Mouse (Mus musculus) midbrain, embryonic 13.5 days (tissue): Measurements from ENCODE around the gene Fam19a1. TPM values are rescaled to one million over a fixed set of nuclear protein-coding genes. Genes with fewer than 3 reads are reported as not detected.
"Not testable (repeated sequence)": the region's sequence is repeated elsewhere in the genome, so short reads cannot be mapped to it uniquely, and the experiment has no call there.

Experiments
- ATAC-seq: fragments of 200-750 bp; cut with Nextera tagmentation; 2 replicates; pipeline ENCODE4 v1.8.0; 2017; ENCODE audit warnings: mild to moderate bottlenecking, moderate TSS enrichment, moderate library complexity
- H3K27ac ChIP-seq: fragments of 300-500 bp; sonication (generic); 2 replicates; pipeline ENCODE4 v1.5.1; 2015; ENCODE audit warnings: inconsistent platforms, mild to moderate bottlenecking, moderate library complexity
- H3K27me3 ChIP-seq: fragments of 300-500 bp; sonication (generic); 2 replicates; pipeline ENCODE4 v1.6.1; 2015; ENCODE audit warnings: mild to moderate bottlenecking, inconsistent platforms
- H3K36me3 ChIP-seq: fragments of 300-500 bp; sonication (generic); 2 replicates; pipeline ENCODE4 v1.6.1; 2015; ENCODE audit warnings: mild to moderate bottlenecking, inconsistent platforms
- H3K4me1 ChIP-seq: fragments of 300-500 bp; sonication (generic); replicated peaks from 2 replicates; pipeline ENCODE4 v1.6.1; 2015; ENCODE audit warnings: inconsistent platforms
- H3K4me2 ChIP-seq: fragments of 300-500 bp; sonication (generic); replicated peaks from 2 replicates; pipeline ENCODE4 v1.6.1; 2015; ENCODE audit warnings: moderate library complexity, mild to moderate bottlenecking, inconsistent platforms
- H3K4me3 ChIP-seq: fragments of 300-500 bp; sonication (generic); replicated peaks from 2 replicates; pipeline ENCODE4 v1.5.1; 2015; ENCODE audit warnings: mild to moderate bottlenecking, inconsistent platforms
- H3K9ac ChIP-seq: fragments of 300-500 bp; sonication (generic); replicated peaks from 2 replicates; pipeline ENCODE4 v1.6.1; 2015; ENCODE audit warnings: mild to moderate bottlenecking, inconsistent platforms
- H3K9me3 ChIP-seq: fragments of 300-500 bp; sonication (generic); 2 replicates; pipeline ENCODE4 v1.6.1; 2016; ENCODE audit warnings: mild to moderate bottlenecking, inconsistent platforms
- WGBS: fragments of 180-500 bp; shearing (Covaris S2); methylation state at CpG from one replicate; pipeline ENCODE4 v1.1.7; 2015; 5-methylcytosine and 5-hydroxymethylcytosine counted together
- polyA plus RNA-seq: library from polyadenylated mRNA; unstranded; fragments of >200 nt; fragmentation: Nextera tagmentation; extraction: Ambion mirVana; gene quantifications from 2 replicates; pipeline ENCODE4 v1.2.1, GENCODE M21; 2015

Fam19a1 gene
- polyA plus RNA-seq, 1 experiment from 2014 or later, result 11.7 TPM

DNA sequence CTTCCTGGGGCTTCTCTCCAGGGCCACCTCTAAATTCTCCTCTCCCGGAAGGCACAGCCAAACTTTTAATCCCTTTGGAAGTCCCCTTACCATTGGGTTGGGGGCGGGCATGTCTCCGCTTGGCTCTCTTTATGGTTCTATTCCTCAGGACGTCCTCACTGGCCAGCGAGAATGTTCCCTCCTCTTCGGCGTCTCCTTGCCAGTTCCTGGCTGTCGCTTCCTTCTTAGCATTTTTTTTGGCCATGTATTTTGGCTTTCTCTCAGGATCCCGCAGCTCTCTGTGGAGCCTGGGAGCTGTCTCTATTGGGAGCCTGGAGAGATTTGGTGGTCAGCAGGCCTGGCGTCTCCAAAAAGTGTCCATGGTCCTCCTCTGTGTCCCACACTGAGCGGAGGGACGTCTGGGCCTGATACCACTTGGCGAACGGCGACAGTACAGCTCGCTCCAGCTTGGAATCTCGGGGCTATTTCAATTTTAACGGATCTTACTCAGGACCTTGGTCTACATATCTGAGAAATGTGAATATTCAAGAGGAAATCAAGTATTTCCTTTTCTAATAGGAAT lies 52.9 kb downstream of the Fam19a1 start, which contains the start of gene 1700123L14Rik:
1700123L14Rik (minus strand) TSS at position 426 of the 562 bp plus-strand sequence.
- Histone ChIP-seq H3K9ac (no peak within 1 kb of the TSS), H3K36me3 (no peaks in the 10 kb centered on the region), H3K4me3 (no peak within 1 kb of the TSS), H3K27me3 (no peaks in the 10 kb centered on the region), H3K27ac (no peak within 1 kb of the TSS), H3K4me2 (no peak within 1 kb of the TSS), H3K9me3 (no peaks in the 10 kb centered on the region), H3K4me1 (no peaks in the 10 kb centered on the region)
- ATAC-seq, result no peak
- 87% methylated on average over 18 of the region's 18 CpGs for WGBS

DNA sequence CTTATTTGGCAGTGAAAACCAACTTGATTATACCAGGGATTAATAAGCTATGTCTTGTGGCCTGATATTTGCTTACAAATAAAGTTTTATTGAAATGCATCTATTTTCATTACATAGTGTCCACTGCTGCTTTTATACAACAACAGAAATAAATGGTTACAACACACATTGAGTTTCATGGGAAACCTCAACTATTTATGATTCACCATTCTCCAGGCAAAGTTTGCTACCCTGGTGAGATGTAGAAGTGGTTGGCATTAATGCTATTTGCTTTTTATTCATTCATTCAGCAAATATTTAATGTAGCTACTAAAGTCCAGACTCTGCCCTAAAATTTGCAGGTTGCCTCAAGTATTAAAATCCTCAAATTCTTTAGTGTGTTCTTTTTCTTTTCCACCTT lies 54.1 kb downstream of the Fam19a1 start:
- no peak overlapping the region for H3K27ac ChIP-seq
- ATAC-seq, result no peak
- H3K9me3 ChIP-seq, result no peaks in the 10 kb centered on the region
- no peak overlapping the region for H3K4me3 ChIP-seq
- H3K4me1 ChIP-seq, result no peaks in the 10 kb centered on the region
- no peak overlapping the region for H3K4me2 ChIP-seq
- H3K9ac ChIP-seq, result no peak overlapping the region
- no peaks in the 10 kb centered on the region for H3K27me3 ChIP-seq
- no peaks in the 10 kb centered on the region for H3K36me3 ChIP-seq

DNA sequence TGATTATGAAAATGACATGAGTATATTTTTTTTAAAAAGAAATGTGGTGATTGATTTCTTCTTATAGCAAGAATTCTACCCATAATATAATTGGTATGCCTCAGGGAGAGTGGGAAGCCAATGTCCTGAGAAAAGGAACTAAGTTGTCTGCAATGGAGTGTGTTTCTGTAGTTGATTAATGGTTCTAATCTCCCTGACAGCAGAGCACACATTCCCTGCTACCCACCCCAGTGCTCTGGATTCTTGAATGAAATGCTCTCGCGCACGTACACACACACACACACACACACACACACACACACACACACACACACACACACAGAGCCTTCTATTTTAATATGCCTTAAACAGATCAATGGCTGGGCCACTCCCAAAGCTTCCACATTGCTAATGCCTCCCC lies 60.7 kb downstream of the Fam19a1 start:
- Histone ChIP-seq H3K9me3 (no peaks in the 10 kb centered on the region), H3K27ac (no peak overlapping the region), H3K27me3 (no peaks in the 10 kb centered on the region), H3K9ac (no peak overlapping the region), H3K36me3 (no peaks in the 10 kb centered on the region), H3K4me3 (no peak overlapping the region), H3K4me1 (no peaks in the 10 kb centered on the region), H3K4me2 (no peak overlapping the region)
- 97% methylated on average over 3 of the region's 3 CpGs for whole genome bisulfite sequencing
- no peak for ATAC-seq

DNA sequence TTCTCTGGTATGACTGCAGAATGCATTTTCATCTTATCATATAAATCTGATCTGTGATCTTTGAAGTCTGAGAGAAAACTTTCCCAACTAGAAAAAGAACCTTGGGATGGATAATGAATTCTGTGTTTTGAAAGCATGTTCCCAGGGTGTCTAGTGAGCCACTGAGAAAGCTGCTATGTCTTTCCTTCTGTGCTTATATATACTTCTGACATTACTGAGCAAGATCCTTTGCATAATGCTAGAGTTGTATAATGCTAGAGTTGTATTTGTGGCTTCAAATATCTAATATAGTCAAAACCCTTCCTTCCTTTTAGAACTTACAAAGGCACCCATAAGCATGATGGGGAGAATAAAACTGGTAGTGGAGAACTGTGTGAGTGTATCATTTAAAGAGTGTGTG lies 65.6 kb downstream of the Fam19a1 start:
- Histone ChIP-seq H3K27ac (no peak overlapping the region), H3K9ac (no peak overlapping the region), H3K36me3 (no peaks in the 10 kb centered on the region), H3K4me3 (no peak overlapping the region), H3K4me2 (no peak overlapping the region), H3K4me1 (no peaks in the 10 kb centered on the region), H3K27me3 (no peaks in the 10 kb centered on the region), H3K9me3 (no peaks in the 10 kb centered on the region)
- ATAC-seq, result no peak

DNA sequence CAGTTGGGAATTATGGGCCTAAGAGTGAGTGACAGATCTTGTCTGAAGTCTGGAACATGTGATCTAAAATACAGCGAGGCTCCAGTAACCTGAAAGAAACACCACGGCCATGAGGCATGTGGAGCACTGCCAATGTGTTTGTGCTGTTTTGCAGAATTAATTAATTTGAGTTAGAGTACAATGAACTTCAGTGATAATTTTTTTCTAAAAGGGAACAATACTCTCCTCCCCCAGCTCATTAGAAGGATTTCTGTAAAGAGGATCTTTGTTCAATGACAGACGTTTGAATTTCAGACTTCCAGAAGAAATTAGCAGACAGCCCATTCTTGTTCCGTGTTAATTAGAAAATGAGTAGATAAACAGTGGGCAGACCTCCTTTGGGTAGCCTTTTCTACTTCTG lies 70.4 kb downstream of the Fam19a1 start:
- WGBS, result 57% methylated on average over 4 of the region's 4 CpGs
- no peak for ATAC-seq
- no peak overlapping the region for H3K4me3 ChIP-seq
- H3K36me3 ChIP-seq, result no peaks in the 10 kb centered on the region
- H3K4me2 ChIP-seq, result no peak overlapping the region
- H3K27ac ChIP-seq, result no peak overlapping the region
- H3K9me3 ChIP-seq, result no peaks in the 10 kb centered on the region
- H3K27me3 ChIP-seq, result no peaks in the 10 kb centered on the region
- no peak overlapping the region for H3K9ac ChIP-seq
- H3K4me1 ChIP-seq, result no peaks in the 10 kb centered on the region

DNA sequence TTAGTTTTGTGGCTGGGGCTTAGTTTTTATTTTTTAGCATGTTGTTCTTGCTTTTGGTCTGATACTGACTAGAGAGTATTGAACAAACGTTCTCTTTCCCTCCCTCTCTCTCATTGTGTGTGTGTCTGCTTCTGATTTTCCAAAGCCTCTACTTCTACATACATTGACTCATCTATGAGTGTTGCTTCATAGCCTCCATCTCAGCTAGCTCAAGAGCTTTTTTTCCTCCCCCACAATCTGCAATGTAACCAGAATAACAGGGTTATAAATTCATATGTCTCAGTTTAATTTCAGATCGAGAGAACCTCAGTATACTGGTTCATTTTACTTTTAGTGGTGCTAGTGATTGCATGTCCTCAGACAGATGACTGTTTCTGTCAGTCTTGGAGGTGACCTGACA lies 73.6 kb downstream of the Fam19a1 start:
- Histone ChIP-seq H3K4me1 (no peaks in the 10 kb centered on the region), H3K4me3 (no peak overlapping the region), H3K9me3 (no peaks in the 10 kb centered on the region), H3K27me3 (no peaks in the 10 kb centered on the region), H3K27ac (no peak overlapping the region), H3K9ac (no peak overlapping the region), H3K36me3 (no peaks in the 10 kb centered on the region), H3K4me2 (no peak overlapping the region)
- WGBS, result 83% methylated on average over 2 of the region's 2 CpGs
- ATAC-seq, result no peak

DNA sequence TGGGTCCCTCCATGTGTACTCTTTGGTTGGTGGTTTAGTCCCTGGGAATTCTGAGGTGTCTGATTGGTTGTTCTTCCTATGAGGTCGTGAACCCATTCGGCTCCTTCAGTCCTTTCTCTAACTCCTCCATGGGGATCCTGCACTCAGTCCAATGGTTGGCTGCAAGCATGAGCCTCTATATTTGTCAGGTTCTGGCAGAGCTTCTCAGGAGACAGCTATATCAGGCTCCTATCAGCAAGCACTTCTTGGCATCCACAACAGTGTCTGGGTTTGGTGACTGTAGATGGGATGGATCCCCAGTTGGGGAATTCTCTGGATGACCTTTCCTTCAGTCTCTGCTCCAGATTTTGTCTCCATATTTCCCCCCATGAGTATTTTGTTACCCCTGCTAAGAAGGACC lies 86.0 kb downstream of the Fam19a1 start:
- H3K27ac ChIP-seq, H3K4me1 ChIP-seq, H3K27me3 ChIP-seq, H3K4me3 ChIP-seq, ATAC-seq, H3K9me3 ChIP-seq, H3K9ac ChIP-seq, H3K4me2 ChIP-seq, H3K36me3 ChIP-seq: not testable (repeated sequence)
- 85% methylated on average over 2 of the region's 2 CpGs for WGBS

DNA sequence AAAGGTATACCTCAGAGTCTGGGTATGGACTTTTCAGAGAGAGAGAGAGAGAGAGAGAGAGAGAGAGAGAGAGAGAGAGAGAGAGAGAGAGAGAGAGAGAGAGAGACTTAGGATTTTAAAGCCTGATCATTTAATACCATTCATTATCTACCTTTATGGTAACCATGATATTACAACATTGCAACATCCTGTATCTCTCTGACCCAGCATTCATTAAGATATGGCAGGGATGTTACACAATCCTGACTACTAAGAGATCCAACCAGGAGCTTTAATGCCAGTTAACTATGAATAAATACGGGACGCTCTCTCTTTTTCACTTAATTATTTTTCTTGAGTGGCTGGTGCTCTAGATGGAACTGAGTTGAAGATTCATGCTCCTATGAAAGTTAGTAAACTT lies 92.4 kb downstream of the Fam19a1 start:
- no peaks in the 10 kb centered on the region for H3K27me3 ChIP-seq
- 97% methylated on average over 2 of the region's 2 CpGs for WGBS
- H3K4me1 ChIP-seq, result no peaks in the 10 kb centered on the region
- H3K36me3 ChIP-seq, result no peaks in the 10 kb centered on the region
- ATAC-seq, result no peak
- no peak overlapping the region for H3K4me2 ChIP-seq
- no peak overlapping the region for H3K9ac ChIP-seq
- no peak overlapping the region for H3K4me3 ChIP-seq
- no peaks in the 10 kb centered on the region for H3K9me3 ChIP-seq
- no peak overlapping the region for H3K27ac ChIP-seq

DNA sequence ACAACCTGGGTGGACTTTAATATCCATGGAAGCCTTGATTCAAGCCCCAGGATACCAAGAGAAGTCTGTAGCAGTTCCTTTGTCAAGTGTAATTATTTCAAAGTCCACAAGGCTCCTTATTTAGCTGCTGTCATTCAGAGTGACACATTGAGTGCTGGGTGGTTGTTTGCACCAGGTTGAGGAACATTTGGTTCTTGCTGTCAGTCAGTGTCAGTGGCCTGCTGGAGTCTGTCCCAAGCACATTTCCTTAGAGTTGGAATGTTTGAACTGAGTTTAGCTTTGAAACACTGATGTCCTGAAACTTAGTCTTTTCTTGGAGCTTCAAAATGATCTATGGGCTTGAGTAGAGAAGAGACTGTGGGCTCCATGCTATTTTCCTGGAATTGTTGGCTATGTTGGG lies 121.9 kb downstream of the Fam19a1 start:
- Histone ChIP-seq H3K27me3 (no peaks in the 10 kb centered on the region), H3K4me3 (no peak overlapping the region), H3K4me1 (no peaks in the 10 kb centered on the region), H3K9me3 (peaks cover 3% of the 10 kb centered on the region; the same call in 1 of the 2 replicates), H3K27ac (no peak overlapping the region), H3K4me2 (no peak overlapping the region), H3K36me3 (no peaks in the 10 kb centered on the region), H3K9ac (no peak overlapping the region)
- ATAC-seq, result no peak

DNA sequence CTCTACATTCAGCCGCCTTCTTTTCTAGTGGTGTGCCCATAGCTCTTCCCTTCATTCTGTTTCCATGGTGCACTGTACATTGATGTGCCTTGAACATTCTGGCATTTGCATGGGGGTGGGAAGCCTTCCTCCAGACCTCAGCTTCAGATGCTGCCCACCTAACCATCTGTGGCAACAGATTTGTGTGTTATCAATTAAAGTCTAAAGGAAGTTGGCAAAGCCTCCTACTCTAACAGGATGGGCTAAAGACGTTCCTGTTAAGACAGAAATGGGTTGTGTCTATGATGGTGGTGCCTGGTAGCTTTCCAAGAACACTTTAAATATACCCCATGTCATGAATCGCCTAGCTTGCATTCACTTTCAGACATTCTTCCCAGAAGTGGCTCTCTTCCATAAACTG lies 131.4 kb downstream of the Fam19a1 start:
- no peak overlapping the region for H3K4me3 ChIP-seq
- H3K27ac ChIP-seq, result no peak overlapping the region
- H3K4me2 ChIP-seq, result no peak overlapping the region
- no peaks in the 10 kb centered on the region for H3K36me3 ChIP-seq
- H3K4me1 ChIP-seq, result no peaks in the 10 kb centered on the region
- no peak overlapping the region for H3K9ac ChIP-seq
- WGBS, result 87% methylated on average over 3 of the region's 3 CpGs
- no peaks in the 10 kb centered on the region for H3K27me3 ChIP-seq
- H3K9me3 ChIP-seq, result no peaks in the 10 kb centered on the region
- no peak for ATAC-seq

DNA sequence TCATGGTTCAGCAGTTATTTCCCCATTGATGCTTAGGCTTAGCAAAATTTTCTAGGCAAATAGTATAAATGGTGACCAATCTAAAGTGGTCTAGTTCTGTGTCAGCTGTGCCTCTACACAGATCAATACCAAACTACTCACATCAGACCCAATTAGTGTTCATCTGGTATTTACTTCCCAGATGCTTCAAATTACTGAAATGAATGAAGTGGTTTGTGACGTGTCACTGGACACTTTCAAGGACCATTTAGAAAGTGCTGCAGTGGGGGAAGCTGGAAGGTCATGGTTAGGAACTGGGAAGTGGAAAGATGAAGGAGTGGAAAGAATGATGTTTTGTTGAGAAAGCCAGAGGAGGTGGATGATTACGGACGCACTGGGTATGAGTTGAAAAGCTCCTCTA lies 139.0 kb downstream of the Fam19a1 start:
- Histone ChIP-seq H3K4me2 (no peak overlapping the region), H3K27ac (no peak overlapping the region), H3K4me1 (no peaks in the 10 kb centered on the region), H3K4me3 (no peak overlapping the region), H3K27me3 (no peaks in the 10 kb centered on the region), H3K9ac (no peak overlapping the region), H3K36me3 (no peaks in the 10 kb centered on the region), H3K9me3 (no peaks in the 10 kb centered on the region)
- 67% methylated on average over 3 of the region's 3 CpGs for WGBS
- no peak for ATAC-seq

DNA sequence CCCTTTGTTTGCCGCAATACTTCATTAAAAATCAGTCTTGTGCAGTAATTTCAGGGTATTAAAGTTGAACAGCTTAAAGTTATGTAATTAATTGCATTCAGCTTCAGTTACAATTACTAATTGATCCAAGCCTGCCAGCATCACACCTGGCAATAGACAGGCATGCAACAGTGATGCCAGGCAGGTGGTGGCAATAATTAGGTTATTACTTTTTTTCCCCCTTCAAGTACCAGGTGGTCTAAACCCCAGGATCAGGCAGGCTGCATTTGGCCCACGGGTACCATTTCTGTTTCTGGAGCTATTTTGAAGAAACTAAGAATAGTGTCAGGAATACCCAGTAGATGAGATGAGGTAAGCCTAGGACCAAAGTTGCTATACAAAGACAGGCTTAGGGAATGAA lies 141.9 kb downstream of the Fam19a1 start:
- H3K4me3 ChIP-seq, result no peak overlapping the region
- WGBS, result 73% methylated on average over 2 of the region's 2 CpGs
- no peaks in the 10 kb centered on the region for H3K9me3 ChIP-seq
- H3K4me2 ChIP-seq, result no peak overlapping the region
- H3K4me1 ChIP-seq, result no peaks in the 10 kb centered on the region
- H3K36me3 ChIP-seq, result no peaks in the 10 kb centered on the region
- no peak for ATAC-seq
- H3K9ac ChIP-seq, result no peak overlapping the region
- no peak overlapping the region for H3K27ac ChIP-seq
- no peaks in the 10 kb centered on the region for H3K27me3 ChIP-seq

DNA sequence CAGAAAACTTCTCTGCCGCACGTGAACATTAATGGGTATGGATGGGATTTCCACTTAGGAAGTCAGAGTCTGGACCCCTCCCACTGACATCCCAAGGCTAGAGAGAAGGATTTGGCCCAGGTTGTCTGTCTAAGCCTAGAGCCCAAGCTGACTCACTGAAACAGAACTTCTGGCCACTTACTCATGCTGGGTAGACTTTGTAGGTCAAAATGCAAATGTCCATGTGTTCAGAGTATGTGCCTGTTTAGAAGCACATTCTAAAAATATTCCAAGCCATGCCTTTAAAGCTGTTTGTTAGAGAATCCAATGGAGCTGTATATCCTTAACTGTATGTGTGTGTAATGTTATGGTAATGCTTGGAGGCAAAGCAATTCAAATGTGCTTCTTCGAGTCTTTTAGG lies 145.7 kb downstream of the Fam19a1 start:
- H3K27ac ChIP-seq, result no peak overlapping the region
- 92% methylated on average over 3 of the region's 3 CpGs for WGBS

More for the DNA sequence above, 145.7 kb downstream of the Fam19a1 start:
- Histone ChIP-seq H3K9me3 (no peaks in the 10 kb centered on the region), H3K4me2 (no peak overlapping the region), H3K27me3 (no peaks in the 10 kb centered on the region), H3K36me3 (no peaks in the 10 kb centered on the region), H3K9ac (no peak overlapping the region), H3K4me3 (no peak overlapping the region), H3K4me1 (no peaks in the 10 kb centered on the region)
- no peak for ATAC-seq
